Mouse (Mus musculus) R1 (cell line): ENCODE data around the gene Basp1.

Experiments
- DNase-seq: peaks from one replicate; pipeline ENCODE4 v3.0.0-alpha.2; 2018; ENCODE audit warnings: low read depth, low spot score

The Basp1 gene

GRCm38 (mm10) chr15:25364160-25364818 lies 49.3 kb downstream of the Basp1 start:
- DNase-seq = peak; percentile 53

- DNase-seq = no peak
These were observed 49.9 kb downstream of the Basp1 start for GRCm38 (mm10) chr15:25363636-25364035.

- no peak for DNase-seq
These were observed 52.7 kb downstream of the Basp1 start for GRCm38 (mm10) chr15:25360825-25361224.

GRCm38 (mm10) chr15:25358680-25359097 lies 54.9 kb downstream of the Basp1 start:
- no peak for DNase-seq

GRCm38 (mm10) chr15:25355339-25355738 lies 58.2 kb downstream of the Basp1 start:
- DNase-seq = no peak

- DNase-seq = no peak
These were observed 58.8 kb downstream of the Basp1 start for GRCm38 (mm10) chr15:25354738-25355137.

GRCm38 (mm10) chr15:25353498-25353897 lies 60.1 kb downstream of the Basp1 start:
- DNase-seq = no peak

GRCm38 (mm10) chr15:25343263-25343662 lies 70.3 kb downstream of the Basp1 start:
- DNase-seq = no peak

GRCm38 (mm10) chr15:25335277-25335676 lies 78.3 kb downstream of the Basp1 start:
- DNase-seq = peak; percentile 52

- peak; percentile 99 for DNase-seq
These were observed 81.6 kb downstream of the Basp1 start for GRCm38 (mm10) chr15:25331877-25332445.

- peak; percentile 69 for DNase-seq
These were observed 82.6 kb downstream of the Basp1 start for GRCm38 (mm10) chr15:25330946-25331345.

- no peak for DNase-seq
These were observed 91.0 kb downstream of the Basp1 start for GRCm38 (mm10) chr15:25322601-25323000.

- no peak for DNase-seq
These were observed 91.5 kb downstream of the Basp1 start for GRCm38 (mm10) chr15:25322111-25322510.

- no peak for DNase-seq
These were observed 91.9 kb downstream of the Basp1 start for GRCm38 (mm10) chr15:25321636-25322035.

GRCm38 (mm10) chr15:25314471-25314870 lies 99.1 kb downstream of the Basp1 start:
- DNase-seq = peak; percentile 91
